Mouse (Mus musculus) T-helper 17 cell (primary cell): Measurements from ENCODE around the gene Dusp10.

ENCODE experiments used
- in situ Hi-C, 2 experiments: fragments of 300-600 bp; cut with MboI, MseI; formaldehyde crosslinking; loops; 1 replicate in 1 of 2; 2 replicates in 1 of 2; pipeline ENCODE4 v1.15.1; 2025; ENCODE audit warnings: high pct_unique_total_duplicates in 2 of 2

Gene Dusp10

GRCm38 (mm10) chr1:184051286-184051685 is 38.2 kb downstream of the Dusp10 start:
- in situ Hi-C loops = no loop called here

DNA sequence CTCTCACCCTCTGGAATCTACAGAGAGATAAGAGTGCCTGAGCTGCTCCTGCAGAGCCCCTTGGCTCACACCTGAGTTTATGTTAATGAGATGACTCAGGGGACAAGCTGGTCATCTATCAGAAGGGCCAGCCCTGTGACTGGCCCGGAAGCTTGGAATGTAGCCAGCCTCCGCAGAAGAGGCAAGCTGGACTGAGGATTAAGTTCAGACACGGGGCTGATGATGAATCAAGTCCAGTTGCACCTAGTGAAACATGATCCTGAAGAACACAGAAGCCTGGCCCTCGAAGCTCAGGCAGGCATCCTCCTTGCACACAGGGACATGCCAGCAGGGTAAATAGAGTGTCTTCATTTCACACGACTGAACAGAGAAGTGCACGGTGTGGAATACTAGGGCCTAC is 38.7 kb downstream of the Dusp10 start:
- in situ Hi-C loops = no loop called here

DNA sequence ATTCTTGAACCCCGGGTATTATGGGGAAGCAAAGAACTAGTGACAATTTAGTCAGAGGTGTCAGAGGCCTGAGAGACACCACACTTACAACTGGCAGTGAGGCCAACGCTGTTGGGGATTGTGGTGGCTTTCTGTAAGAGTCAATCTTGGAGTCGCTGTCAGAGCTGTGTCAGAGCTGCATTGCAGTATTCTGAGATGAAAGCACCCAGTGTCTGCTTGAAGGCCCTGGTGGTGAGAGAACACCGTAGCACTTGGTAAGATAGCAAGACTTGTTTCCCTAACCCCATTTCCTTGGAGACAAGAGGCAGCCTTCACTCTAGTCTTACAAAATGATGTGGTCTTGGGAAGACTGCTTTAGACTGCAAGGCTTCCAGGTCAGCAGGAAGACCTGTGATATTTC is 39.2 kb downstream of the Dusp10 start:
- in situ Hi-C loops = no loop called here

GRCm38 (mm10) chr1:184053141-184053540 is 40.0 kb downstream of the Dusp10 start:
- in situ Hi-C loops = no loop called here

DNA sequence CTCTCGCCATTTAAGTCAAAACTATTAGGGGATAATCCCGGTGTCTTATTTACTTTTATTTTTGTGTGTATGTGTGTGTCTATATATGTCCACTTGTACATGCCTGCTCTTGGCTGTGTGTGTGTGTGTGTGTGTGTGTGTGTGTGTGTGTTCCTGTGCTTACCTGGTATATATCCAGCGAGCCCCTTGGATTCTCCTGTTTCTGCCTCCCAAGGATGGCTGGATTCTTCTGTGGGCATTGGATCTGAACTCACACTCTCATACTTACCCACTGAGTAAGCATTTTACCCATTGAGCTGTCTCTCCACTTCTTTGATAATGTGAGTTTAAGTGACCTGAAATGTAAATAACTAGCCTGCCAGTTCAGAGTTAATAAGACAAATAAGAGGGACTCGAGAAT is 40.6 kb downstream of the Dusp10 start:
- in situ Hi-C loops = no loop called here

DNA sequence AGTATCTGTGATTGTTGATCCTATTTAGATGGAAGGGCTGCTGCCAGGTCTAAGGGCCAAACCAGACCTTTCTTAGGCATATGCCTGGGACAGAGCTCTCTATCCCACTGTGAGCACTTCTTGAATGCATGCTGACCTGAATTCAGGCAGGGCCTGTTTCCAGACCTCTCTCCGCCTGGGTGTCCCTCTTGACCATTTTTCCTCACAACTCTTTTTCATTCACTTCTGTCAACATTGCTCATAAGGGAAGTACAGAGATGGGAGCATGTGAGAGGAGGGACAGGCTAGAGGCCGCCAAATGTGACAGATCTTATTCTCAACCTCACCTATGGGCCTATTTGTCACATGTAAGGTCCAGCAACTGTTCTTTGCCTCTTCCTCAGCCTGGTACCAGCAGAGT is 41.1 kb downstream of the Dusp10 start:
- in situ Hi-C loops = no loop called here

- in situ Hi-C loops = no loop called here
Observed at GRCm38 (mm10) chr1:184058206-184058605, 45.1 kb downstream of the Dusp10 start.

- in situ Hi-C loops = loop anchor here in 1 of 2 experiments (10.0 kb wide), 1 partner anchor 475 kb away; no protein-coding TSS in a partner anchor
Observed at GRCm38 (mm10) chr1:184059814-184060213, 46.7 kb downstream of the Dusp10 start.

DNA sequence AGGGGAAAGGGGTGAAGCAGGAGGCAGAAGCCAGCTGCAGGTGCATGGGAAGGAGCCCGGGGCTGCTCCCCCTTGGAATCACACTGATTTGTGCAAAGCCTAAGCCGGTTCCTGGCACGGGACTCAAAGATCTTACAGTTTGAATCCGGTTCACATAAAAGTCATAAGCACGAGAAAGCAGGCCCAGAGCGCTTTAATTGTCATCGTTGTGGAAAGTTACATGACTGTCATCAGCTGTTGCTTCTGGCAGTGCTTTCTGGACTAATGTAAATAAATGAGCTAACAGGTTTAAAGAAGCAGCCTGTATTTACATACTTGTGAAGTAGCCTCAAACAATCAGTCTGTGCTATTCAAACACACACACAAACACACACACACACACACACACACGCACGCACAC is 47.3 kb downstream of the Dusp10 start:
- in situ Hi-C loops = loop anchor here in 1 of 2 experiments (10.0 kb wide), 1 partner anchor 474 kb away; no protein-coding TSS in a partner anchor

DNA sequence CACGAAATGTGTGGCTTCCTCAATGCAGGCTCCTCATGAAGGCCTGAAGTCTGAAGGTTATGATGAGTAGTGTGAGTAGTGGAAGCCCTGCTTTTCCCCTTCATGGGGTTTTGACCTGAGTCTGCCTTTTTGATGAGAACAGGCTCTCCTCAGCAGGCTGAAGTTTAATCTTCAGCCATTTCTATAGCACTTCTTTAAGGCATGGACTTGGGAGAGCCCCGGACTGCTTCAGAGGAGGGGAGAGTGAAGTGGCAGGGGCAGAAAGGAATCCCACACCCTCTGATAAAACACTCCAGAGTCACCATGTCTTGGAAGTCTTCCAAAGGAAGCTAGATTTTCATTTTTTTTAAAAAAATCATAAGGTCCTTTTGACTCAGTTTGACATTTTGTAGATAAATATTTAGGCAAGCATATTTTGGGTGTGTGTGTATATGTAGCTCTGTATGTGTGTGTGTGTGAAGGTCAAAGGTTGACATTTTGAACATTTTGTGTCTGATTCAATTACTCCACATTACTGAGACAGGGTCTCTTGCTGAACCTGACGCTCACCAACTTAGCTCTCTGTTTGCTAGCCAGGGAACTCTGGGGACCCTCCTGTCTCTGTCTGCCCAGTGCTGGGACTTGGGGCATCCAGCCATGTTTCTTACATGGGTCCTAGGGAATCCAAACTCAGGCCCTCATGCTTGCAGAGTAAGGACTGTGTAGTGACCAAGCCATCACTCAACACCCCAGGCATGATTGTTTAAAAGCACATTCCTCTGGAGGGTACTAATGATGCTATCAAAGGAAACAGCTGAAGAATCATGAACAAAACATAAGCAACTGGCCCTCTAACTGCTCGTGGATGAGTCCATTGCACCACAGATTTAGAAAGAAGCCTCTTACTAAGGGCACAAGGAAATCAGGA is 48.0 kb downstream of the Dusp10 start:
- in situ Hi-C loops = loop anchor here in 1 of 2 experiments (10.0 kb wide), 1 partner anchor 474 kb away; no protein-coding TSS in a partner anchor

DNA sequence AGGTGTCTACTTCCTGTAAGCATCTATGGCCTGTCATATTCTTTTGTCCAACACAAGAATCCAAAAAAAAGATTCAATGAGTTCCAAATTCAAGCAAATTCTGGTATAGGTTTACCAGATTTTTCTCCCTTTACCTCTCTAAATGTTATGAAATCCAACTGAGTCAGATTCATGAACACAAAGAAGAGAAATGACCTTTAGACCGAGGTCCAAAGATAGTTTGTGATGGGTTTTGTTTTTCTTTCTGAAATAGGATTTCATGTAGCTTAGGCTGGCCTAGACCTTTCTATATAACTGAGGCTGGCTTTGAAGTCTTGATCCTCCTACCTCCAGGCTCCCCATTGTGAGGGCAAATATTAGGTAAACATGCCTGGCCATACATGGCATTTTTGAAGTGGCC is 48.8 kb downstream of the Dusp10 start:
- in situ Hi-C loops = loop anchor here in 1 of 2 experiments (10.0 kb wide), 1 partner anchor 473 kb away; no protein-coding TSS in a partner anchor

GRCm38 (mm10) chr1:184064306-184064705 is 51.2 kb downstream of the Dusp10 start:
- in situ Hi-C loops = loop anchor here in 1 of 2 experiments (10.0 kb wide), 1 partner anchor 470 kb away; no protein-coding TSS in a partner anchor

DNA sequence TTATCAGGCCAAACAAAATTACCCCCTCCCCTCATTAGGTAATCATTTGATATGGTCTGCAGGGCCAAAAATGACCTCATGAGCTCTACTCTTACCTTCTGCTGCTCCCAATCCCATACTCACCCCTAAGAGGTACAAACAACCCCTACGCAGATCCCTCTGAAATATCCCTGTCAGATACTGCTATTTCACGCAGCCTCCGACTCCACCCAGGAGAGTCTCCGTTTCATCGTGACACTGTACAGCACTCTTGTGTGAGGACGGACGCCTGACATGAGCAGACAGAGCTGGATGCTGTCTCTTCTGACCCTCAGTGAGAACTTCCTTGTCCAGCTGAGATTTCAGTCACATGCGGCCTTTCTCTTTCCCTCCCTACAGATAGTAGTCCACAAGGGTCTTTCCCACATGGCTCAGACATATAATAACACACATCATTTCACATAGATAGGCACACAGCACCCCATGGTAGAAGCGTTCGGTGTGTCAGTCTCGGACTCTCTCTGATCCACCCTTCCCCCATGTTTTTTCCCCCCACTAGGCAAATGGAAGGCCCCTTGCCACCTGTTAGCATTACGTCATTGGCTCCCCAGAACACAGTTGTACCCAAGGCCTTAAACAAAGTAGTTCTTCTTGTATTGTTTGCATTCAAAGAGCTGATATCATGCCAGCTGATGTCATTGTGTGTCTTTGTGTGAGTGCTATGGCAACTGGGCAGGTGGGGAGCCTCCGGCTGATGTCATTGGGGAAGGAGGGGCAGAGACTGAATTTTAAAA is 52.7 kb downstream of the Dusp10 start:
- in situ Hi-C loops = loop anchor here in 1 of 2 experiments (10.0 kb wide), 1 partner anchor 469 kb away; no protein-coding TSS in a partner anchor

DNA sequence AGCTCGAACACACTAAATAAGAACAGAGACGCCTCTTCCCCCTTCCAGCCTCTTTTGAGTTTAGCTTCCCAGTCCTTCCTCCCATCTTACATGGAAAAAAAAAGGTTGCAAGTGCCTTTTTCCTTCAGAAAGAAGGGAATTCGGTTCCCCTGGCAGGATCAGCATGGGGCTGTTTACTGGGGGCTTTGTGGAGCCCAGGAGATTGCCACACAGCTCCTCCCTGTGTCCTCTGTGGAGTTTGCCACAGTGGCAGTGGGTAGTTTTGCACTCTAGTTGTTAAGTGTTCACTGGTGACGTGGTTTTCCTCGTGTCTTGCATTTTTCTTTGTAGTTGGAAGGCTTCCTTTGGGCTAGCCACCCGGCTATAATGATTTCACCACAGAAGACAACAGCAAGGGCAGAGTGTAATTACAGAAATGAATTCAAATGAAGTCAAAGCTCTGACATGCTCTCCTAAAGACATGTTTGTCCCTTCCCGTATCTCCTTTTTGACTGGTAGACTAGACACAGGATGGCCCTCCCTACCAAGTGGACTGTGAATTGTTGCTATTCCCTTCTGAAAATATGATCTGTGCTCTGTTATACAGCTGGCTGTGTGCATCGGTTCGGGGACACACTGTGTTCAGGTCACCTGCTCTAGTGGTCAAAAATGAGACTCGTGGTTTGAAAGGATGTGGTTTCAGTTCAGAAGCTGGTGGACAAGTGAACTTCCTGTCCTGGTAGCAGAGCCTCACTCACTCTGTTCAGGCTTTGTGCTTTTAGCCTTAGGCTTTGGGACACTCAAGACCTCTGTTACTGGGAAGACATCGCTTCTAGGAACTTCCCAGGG is 53.6 kb downstream of the Dusp10 start:
- in situ Hi-C loops = loop anchor here in 1 of 2 experiments (10.0 kb wide), 1 partner anchor 468 kb away; no protein-coding TSS in a partner anchor

GRCm38 (mm10) chr1:184067704-184068558 is 54.8 kb downstream of the Dusp10 start:
- in situ Hi-C loops = loop anchor here in 1 of 2 experiments (10.0 kb wide), 1 partner anchor 467 kb away; no protein-coding TSS in a partner anchor

DNA sequence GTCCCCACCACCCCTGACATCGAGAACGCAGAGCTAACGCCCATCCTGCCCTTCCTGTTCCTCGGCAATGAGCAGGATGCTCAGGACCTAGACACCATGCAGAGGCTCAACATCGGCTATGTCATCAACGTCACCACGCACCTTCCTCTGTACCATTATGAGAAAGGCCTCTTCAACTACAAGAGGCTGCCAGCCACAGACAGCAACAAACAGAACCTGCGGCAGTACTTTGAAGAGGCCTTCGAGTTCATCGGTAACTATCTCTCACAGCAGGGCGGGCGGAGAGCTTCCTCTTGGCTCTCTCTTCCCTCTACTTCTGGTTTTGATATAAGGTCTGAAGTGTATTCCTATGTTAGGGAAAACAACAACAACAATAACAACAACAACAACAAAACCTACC is 55.9 kb downstream of the Dusp10 start:
- in situ Hi-C loops = loop anchor here in 1 of 2 experiments (10.0 kb wide), 1 partner anchor 466 kb away; no protein-coding TSS in a partner anchor

DNA sequence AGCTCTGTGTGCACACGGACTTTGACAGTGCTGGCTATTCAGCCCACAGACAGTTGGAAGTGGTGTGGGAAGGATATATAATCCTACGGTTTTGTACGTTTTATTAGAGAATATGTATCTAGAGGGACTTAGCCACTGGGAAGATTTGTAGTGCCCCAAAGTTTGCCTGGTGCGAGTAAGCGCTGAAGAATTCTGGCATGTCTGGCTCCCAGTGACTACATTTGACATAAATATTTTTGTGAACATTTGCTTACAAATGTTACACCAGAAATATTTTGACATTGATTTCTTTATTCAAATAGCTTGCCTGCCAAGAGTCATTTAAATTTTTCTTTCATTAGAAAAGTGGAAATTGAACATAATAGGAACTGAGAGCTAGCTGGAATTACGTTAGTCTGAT is 63.0 kb downstream of the Dusp10 start:
- in situ Hi-C loops = no loop called here

DNA sequence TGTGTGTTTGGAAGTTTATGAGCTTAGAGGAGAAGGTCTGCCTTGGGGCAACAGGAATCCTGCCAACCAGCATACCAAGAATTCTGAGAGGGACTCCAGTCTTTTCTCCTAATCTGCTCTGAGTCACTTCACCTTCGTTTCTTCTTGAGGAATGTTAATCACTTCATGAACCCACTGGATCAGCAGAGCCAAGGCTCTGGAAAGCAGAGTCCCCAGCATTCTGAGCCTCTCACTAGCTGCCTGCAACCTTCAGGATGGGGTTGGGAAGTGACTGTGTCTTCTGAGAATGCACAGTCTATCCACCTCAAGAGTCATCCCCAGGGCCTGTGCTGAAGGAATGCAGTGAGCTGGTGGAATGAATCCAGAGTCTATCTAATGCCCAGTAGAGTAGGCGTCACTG is 63.7 kb downstream of the Dusp10 start:
- in situ Hi-C loops = no loop called here

- in situ Hi-C loops = no loop called here
Observed at GRCm38 (mm10) chr1:184079304-184079703, 66.2 kb downstream of the Dusp10 start.

DNA sequence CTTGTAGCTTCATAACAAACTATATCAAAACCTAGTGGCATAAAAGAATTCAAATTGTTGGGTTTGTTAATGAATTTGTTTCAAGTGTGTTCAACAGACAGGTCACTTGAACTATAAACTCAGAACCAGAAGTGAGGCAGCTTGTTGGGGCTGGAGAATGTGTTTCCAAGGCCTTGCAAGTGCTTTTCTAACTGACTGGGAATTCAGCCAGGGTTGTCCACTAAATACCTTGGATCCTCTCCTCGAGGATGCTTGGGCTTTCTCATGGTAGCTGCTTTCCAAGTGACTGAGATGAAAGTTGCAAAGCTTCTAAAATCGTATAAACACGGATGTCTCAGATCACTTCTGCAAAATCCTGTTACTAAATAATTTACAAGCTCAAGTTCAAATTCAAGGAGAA is 69.6 kb downstream of the Dusp10 start:
- in situ Hi-C loops = no loop called here
